Mouse (Mus musculus): Measurements from ENCODE around the gene Rptor. TPM values are rescaled to one million over a fixed set of nuclear protein-coding genes. Genes with fewer than 3 reads are reported as not detected.

The Rptor gene
- total and polyA plus RNA-seq, 2 experiments from 2014 or later: 8.0 to 46.7 TPM

DNA sequence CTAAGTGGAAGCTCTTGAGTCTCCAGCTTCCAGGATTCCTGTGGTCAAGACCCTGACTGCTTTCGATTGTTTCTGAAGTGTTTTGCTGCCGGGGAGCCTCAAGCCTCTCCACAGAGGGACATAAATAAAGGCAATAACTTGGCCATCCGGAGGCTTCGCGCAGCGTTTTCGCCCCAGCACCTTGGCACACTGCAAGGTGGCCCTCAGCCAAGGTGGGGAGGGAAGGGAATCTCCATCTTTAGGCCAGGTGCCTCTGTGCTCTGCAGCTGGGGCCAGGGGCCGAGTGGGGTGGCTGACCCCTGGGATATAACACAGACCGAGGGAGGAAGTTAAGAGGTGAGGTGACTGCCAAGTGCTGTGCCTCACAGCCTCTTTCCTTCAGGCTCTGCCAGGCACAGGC lies 39.5 kb upstream of the Rptor start:
- WGBS: 62% methylated on average over 9 of the region's 9 CpGs
- no peak overlapping the region for H3K4me3 ChIP-seq (ENCODE audit: low read depth, low read length)
- H3K9ac ChIP-seq: no peak overlapping the region
- no peak for TF ChIP-seq CTCF (IDR thresholded peaks at IDR 0.05; ENCODE audit: low read depth)
- H3K27ac ChIP-seq (ENCODE audit: low read depth, low read length): no peak overlapping the region
- no peaks in the 10 kb centered on the region for H3K36me3 ChIP-seq (ENCODE audit: insufficient read depth)
- no peak for DNase-seq
- peaks cover 8% of the 10 kb centered on the region; the same call in 1 of the 2 replicates for H3K4me1 ChIP-seq (ENCODE audit: insufficient read depth)
- no peak overlapping the region for H3K4me2 ChIP-seq (ENCODE audit: low read depth)
- H3K27me3 ChIP-seq (ENCODE audit: insufficient read depth, low read length): no peaks in the 10 kb centered on the region
- H3K9me3 ChIP-seq (ENCODE audit: low read length): no peaks in the 10 kb centered on the region
- no peak for ATAC-seq

DNA sequence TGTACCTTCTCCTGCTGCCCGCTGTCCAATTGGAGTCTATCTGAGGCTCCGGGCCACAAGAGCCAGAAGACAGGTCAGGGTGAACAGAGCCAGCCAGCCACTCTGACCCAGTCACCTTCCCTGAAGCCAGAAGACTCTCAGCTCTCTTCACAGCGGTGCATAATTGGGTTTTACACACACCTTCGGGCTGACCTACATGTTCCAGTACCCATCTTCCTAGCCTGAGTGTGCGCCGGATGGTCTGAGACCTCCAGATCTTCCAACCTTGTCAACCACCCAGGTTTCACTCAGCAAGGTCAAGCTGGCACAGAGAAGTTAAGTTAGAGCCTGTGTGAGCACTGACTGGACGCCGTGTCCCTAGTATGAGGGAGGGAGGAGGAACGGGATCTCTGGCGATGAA lies 38.3 kb upstream of the Rptor start:
- H3K9me3 ChIP-seq (ENCODE audit: low read length): no peaks in the 10 kb centered on the region
- TF ChIP-seq CTCF (IDR thresholded peaks at IDR 0.05; ENCODE audit: low read depth): no peak
- H3K27me3 ChIP-seq (ENCODE audit: insufficient read depth, low read length): no peaks in the 10 kb centered on the region
- peaks cover 1% of the 10 kb centered on the region; the same call in 1 of the 2 replicates for H3K4me1 ChIP-seq (ENCODE audit: insufficient read depth)
- no peaks in the 10 kb centered on the region for H3K36me3 ChIP-seq (ENCODE audit: insufficient read depth)
- 86% methylated on average over 10 of the region's 10 CpGs for WGBS
- DNase-seq (no peak), ATAC-seq (no peak)
- no peak overlapping the region for H3K4me3 ChIP-seq (ENCODE audit: low read depth, low read length)
- H3K9ac ChIP-seq: no peak overlapping the region
- no peak overlapping the region for H3K27ac ChIP-seq (ENCODE audit: low read depth, low read length)
- H3K4me2 ChIP-seq (ENCODE audit: low read depth): no peak overlapping the region

DNA sequence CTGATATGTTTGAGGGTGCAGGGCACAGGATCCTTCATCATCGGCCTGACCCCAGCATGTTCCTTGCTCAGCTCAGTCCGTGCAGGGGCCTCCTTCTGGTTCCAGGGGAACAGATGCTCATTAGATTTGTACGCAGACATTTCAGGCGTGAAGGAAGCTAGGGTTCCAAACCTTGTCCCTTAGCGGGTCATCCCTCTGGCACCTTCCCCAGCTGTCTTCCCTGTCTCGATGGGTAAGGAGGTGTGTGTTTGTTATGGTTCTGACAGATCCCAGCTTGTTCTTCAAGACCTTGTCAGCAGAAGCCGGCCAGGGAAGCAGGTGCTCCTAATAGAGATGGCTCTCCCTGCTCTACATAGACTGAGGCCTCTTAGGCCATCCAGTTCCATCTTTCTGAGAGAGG lies 37.7 kb upstream of the Rptor start:
- Histone ChIP-seq H3K36me3 (ENCODE audit: insufficient read depth) (no peaks in the 10 kb centered on the region), H3K27ac (ENCODE audit: low read depth, low read length) (no peak overlapping the region), H3K4me3 (ENCODE audit: low read depth, low read length) (no peak overlapping the region), H3K9me3 (ENCODE audit: low read length) (no peaks in the 10 kb centered on the region), H3K9ac (no peak overlapping the region), H3K4me1 (ENCODE audit: insufficient read depth) (no peaks in the 10 kb centered on the region), H3K27me3 (ENCODE audit: insufficient read depth, low read length) (no peaks in the 10 kb centered on the region), H3K4me2 (ENCODE audit: low read depth) (no peak overlapping the region)
- no peak for ATAC-seq
- WGBS: 60% methylated on average over 7 of the region's 7 CpGs
- TF ChIP-seq CTCF (IDR thresholded peaks at IDR 0.05; ENCODE audit: low read depth): no peak
- no peak for DNase-seq

DNA sequence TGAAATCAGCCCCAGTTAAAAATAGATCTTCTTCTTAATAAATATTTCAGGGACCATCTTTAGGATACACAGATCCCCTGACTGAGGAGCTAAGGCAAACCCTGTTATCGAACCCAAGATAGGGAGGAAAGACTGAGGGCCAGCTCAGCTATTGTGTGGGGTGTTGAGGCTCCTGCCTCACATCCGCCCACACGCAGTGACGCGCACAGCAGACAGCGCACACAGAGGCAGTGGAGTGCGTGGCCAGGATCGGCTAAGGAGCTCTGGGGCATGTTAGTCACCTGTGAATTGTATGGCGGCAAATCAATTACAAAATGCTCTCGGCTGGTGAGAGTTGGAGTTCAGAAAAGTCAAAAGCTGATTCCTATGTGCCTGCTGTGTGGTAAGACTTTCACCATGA lies 37.0 kb upstream of the Rptor start:
- no peak overlapping the region for H3K9ac ChIP-seq
- no peaks in the 10 kb centered on the region for H3K27me3 ChIP-seq (ENCODE audit: insufficient read depth, low read length)
- ATAC-seq: 0 out of 2 replicates have a peak, but pooled peaks have one; percentile 43
- H3K9me3 ChIP-seq (ENCODE audit: low read length): no peaks in the 10 kb centered on the region
- no peaks in the 10 kb centered on the region for H3K36me3 ChIP-seq (ENCODE audit: insufficient read depth)
- H3K27ac ChIP-seq (ENCODE audit: low read depth, low read length): no peak overlapping the region
- H3K4me1 ChIP-seq (ENCODE audit: insufficient read depth): no peaks in the 10 kb centered on the region
- no peak for DNase-seq
- no peak for TF ChIP-seq CTCF (IDR thresholded peaks at IDR 0.05; ENCODE audit: low read depth)
- no peak overlapping the region for H3K4me2 ChIP-seq (ENCODE audit: low read depth)
- no peak overlapping the region for H3K4me3 ChIP-seq (ENCODE audit: low read depth, low read length)
- 35% methylated on average over 10 of the region's 10 CpGs for WGBS

DNA sequence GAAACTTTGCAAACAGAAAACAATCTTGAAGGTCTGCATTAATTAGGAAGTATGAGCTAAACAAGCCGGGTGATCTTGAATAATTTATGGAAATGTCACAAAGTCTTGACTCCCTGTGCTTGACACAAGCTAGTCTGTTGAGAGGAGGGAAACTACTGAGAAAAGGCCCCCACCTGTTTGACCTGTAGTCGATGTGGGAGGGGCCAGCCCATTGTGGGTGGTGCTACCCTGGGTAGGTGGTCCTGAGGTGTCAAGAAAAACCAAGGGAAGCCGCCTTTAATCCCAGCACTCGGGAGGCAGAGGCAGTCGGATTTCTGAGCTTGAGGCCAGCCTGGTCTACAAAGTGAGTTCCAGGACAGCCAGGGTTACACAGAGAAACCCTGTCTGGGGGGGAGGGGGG lies 36.5 kb upstream of the Rptor start:
- H3K9me3 ChIP-seq (ENCODE audit: low read length): no peaks in the 10 kb centered on the region
- H3K9ac ChIP-seq: no peak overlapping the region
- H3K4me3 ChIP-seq (ENCODE audit: low read depth, low read length): no peak overlapping the region
- ATAC-seq (no peak), DNase-seq (no peak)
- H3K4me1 ChIP-seq (ENCODE audit: insufficient read depth): no peaks in the 10 kb centered on the region
- H3K36me3 ChIP-seq (ENCODE audit: insufficient read depth): no peaks in the 10 kb centered on the region
- no peak overlapping the region for H3K27ac ChIP-seq (ENCODE audit: low read depth, low read length)
- no peaks in the 10 kb centered on the region for H3K27me3 ChIP-seq (ENCODE audit: insufficient read depth, low read length)
- no peak for TF ChIP-seq CTCF (IDR thresholded peaks at IDR 0.05; ENCODE audit: low read depth)
- no peak overlapping the region for H3K4me2 ChIP-seq (ENCODE audit: low read depth)
- WGBS: 56% methylated on average over 5 of the region's 5 CpGs

DNA sequence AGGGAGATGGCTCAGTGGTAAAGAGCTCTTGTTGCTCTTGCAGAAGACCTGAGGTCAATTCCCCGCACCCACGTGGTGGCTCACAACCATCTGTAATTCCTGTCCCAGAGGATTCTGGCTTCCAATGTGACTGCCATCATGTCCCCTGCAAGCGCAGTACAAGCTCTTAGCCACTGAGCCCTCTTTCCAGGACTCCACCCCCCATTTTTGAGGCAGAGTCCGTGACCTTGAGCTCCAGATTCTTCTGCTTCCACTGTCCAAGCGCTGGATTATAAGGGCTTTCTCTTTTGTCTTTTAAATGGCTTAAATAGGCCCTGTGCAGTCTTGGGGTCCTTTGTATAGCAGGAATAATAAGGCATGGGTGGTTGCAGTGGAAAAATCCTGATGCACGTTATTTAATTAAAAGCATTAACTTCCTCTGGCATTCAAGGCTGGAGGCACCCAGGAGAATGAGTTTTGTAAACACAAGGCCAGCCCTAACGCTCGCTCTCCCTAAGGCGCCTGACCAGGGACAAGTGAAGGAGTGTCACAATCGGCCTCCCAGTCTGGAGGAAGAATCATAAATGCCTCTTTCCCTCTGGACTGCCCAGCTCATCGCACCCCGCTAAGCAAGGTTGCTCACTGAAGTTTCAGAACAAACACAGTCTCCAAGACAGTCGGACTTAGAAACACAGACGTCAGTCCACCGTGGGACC lies 30.2 kb upstream of the Rptor start:
- Histone ChIP-seq H3K9me3 (ENCODE audit: low read length) (no peaks in the 10 kb centered on the region), H3K27me3 (ENCODE audit: insufficient read depth, low read length) (no peaks in the 10 kb centered on the region), H3K4me2 (ENCODE audit: low read depth) (no peak overlapping the region), H3K9ac (no peak overlapping the region), H3K4me3 (ENCODE audit: low read depth, low read length) (no peak overlapping the region), H3K4me1 (ENCODE audit: insufficient read depth) (no peaks in the 10 kb centered on the region), H3K27ac (ENCODE audit: low read depth, low read length) (no peak overlapping the region), H3K36me3 (ENCODE audit: insufficient read depth) (no peaks in the 10 kb centered on the region)
- no peak for TF ChIP-seq CTCF (IDR thresholded peaks at IDR 0.05; ENCODE audit: low read depth)
- 28% methylated on average over 15 of the region's 15 CpGs for WGBS
- ATAC-seq: no peak
- DNase-seq: no peak

DNA sequence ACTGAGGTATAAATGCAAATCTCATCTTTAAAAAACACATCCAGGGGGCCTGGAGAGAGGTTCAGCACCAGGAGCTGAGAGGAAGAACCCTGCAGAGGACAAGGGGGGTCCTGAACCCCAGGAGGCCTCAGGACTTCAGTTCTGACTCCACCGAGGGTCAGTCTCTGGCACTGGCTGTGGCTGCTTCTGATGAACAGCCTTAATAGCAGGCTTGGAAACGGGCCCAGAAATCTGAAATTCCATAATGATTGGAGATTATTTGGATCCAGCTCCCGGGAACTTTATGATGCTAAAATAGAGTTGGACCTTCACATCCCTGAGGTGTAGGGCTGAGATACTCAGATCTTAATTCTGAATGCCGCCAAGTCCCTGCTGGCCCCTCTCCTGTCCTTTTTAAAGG lies 25.9 kb upstream of the Rptor start:
- ATAC-seq (no peak), DNase-seq (no peak)
- no peak for TF ChIP-seq CTCF (IDR thresholded peaks at IDR 0.05; ENCODE audit: low read depth)
- H3K4me3 ChIP-seq (ENCODE audit: low read depth, low read length): no peak overlapping the region
- H3K4me1 ChIP-seq (ENCODE audit: insufficient read depth): no peaks in the 10 kb centered on the region
- no peak overlapping the region for H3K9ac ChIP-seq
- no peak overlapping the region for H3K27ac ChIP-seq (ENCODE audit: low read depth, low read length)
- H3K9me3 ChIP-seq (ENCODE audit: low read length): no peaks in the 10 kb centered on the region
- no peaks in the 10 kb centered on the region for H3K36me3 ChIP-seq (ENCODE audit: insufficient read depth)
- WGBS: 14% methylated on average over 4 of the region's 4 CpGs
- no peaks in the 10 kb centered on the region for H3K27me3 ChIP-seq (ENCODE audit: insufficient read depth, low read length)
- no peak overlapping the region for H3K4me2 ChIP-seq (ENCODE audit: low read depth)
